Mouse (Mus musculus): Measurements from ENCODE around the gene Atrip. TPM values are rescaled to one million over a fixed set of nuclear protein-coding genes. Genes with fewer than 3 reads are reported as not detected.

Gene Atrip
- polyA plus RNA-seq, 1 experiment from 2014 or later, result 27.3 TPM

GRCm38 (mm10) chr9:109027521-109027920 is 46.4 kb downstream of the Atrip start:
- no peak for DNase-seq (ENCODE audit: low spot score)

GRCm38 (mm10) chr9:109022866-109023685 is 50.8 kb downstream of the Atrip start:
- H3K27me3 ChIP-seq (replicated peaks; ENCODE audit: control insufficient read depth, insufficient read depth, low read length), result no peaks in the 10 kb centered on the region
- no peak overlapping the region for H3K4me2 ChIP-seq (ENCODE audit: low read length)
- WGBS, result 92% methylated on average over 17 of the region's 17 CpGs
- no peak overlapping the region for H3K4me3 ChIP-seq (ENCODE audit: low read depth, low read length)
- DNase-seq (ENCODE audit: low spot score) (no peak), ATAC-seq (no peak)
- H3K36me3 ChIP-seq (ENCODE audit: control insufficient read depth, insufficient read depth, low read length), result peaks cover 16% of the 10 kb centered on the region; the same call in 1 of the 2 replicates
- H3K9me3 ChIP-seq (replicated peaks; ENCODE audit: control insufficient read depth, low read length), result no peaks in the 10 kb centered on the region
- no peak overlapping the region for H3K27ac ChIP-seq (ENCODE audit: low read depth, low read length)
- no peaks in the 10 kb centered on the region for H3K4me1 ChIP-seq (ENCODE audit: control insufficient read depth, insufficient read depth, low read length)
- no peak overlapping the region for H3K9ac ChIP-seq (ENCODE audit: low read length)

More at GRCm38 (mm10) chr9:109027521-109027920, 46.4 kb downstream of the Atrip start:
- ATAC-seq, result no peak
- WGBS, result 84% methylated on average over 8 of the region's 8 CpGs
- no peaks in the 10 kb centered on the region for H3K9me3 ChIP-seq (replicated peaks; ENCODE audit: control insufficient read depth, low read length)
- no peak overlapping the region for H3K27ac ChIP-seq (ENCODE audit: low read depth, low read length)
- no peaks in the 10 kb centered on the region for H3K4me1 ChIP-seq (ENCODE audit: control insufficient read depth, insufficient read depth, low read length)
- H3K4me3 ChIP-seq (ENCODE audit: low read depth, low read length), result no peak overlapping the region
- no peak overlapping the region for H3K9ac ChIP-seq (ENCODE audit: low read length)
- H3K27me3 ChIP-seq (replicated peaks; ENCODE audit: control insufficient read depth, insufficient read depth, low read length), result no peaks in the 10 kb centered on the region
- H3K4me2 ChIP-seq (ENCODE audit: low read length), result no peak overlapping the region
- peaks cover 16% of the 10 kb centered on the region; the same call in 1 of the 2 replicates for H3K36me3 ChIP-seq (ENCODE audit: control insufficient read depth, insufficient read depth, low read length)

GRCm38 (mm10) chr9:109021428-109021827 is 52.5 kb downstream of the Atrip start:
- no peak overlapping the region for H3K27ac ChIP-seq (ENCODE audit: low read depth, low read length)
- WGBS, result 89% methylated on average over 4 of the region's 4 CpGs
- no peaks in the 10 kb centered on the region for H3K9me3 ChIP-seq (replicated peaks; ENCODE audit: control insufficient read depth, low read length)

GRCm38 (mm10) chr9:109016973-109017604 is 56.8 kb downstream of the Atrip start:
- Histone ChIP-seq H3K27ac (ENCODE audit: low read depth, low read length) (no peak overlapping the region), H3K4me2 (ENCODE audit: low read length) (no peak overlapping the region), H3K36me3 (ENCODE audit: control insufficient read depth, insufficient read depth, low read length) (no peaks in the 10 kb centered on the region), H3K4me3 (ENCODE audit: low read depth, low read length) (no peak overlapping the region), H3K9ac (ENCODE audit: low read length) (no peak overlapping the region), H3K4me1 (ENCODE audit: control insufficient read depth, insufficient read depth, low read length) (no peaks in the 10 kb centered on the region), H3K27me3 (replicated peaks; ENCODE audit: control insufficient read depth, insufficient read depth, low read length) (no peaks in the 10 kb centered on the region), H3K9me3 (replicated peaks; ENCODE audit: control insufficient read depth, low read length) (no peaks in the 10 kb centered on the region)
- no peak for ATAC-seq
- no peak for DNase-seq (ENCODE audit: low spot score)
- WGBS, result 78% methylated on average over 11 of the region's 11 CpGs

More at GRCm38 (mm10) chr9:109021428-109021827, 52.5 kb downstream of the Atrip start:
- peaks cover 12% of the 10 kb centered on the region; the same call in 1 of the 2 replicates for H3K36me3 ChIP-seq (ENCODE audit: control insufficient read depth, insufficient read depth, low read length)
- no peak for ATAC-seq
- H3K4me3 ChIP-seq (ENCODE audit: low read depth, low read length), result no peak overlapping the region
- no peaks in the 10 kb centered on the region for H3K27me3 ChIP-seq (replicated peaks; ENCODE audit: control insufficient read depth, insufficient read depth, low read length)
- no peak for DNase-seq (ENCODE audit: low spot score)
- no peaks in the 10 kb centered on the region for H3K4me1 ChIP-seq (ENCODE audit: control insufficient read depth, insufficient read depth, low read length)
- no peak overlapping the region for H3K9ac ChIP-seq (ENCODE audit: low read length)
- no peak overlapping the region for H3K4me2 ChIP-seq (ENCODE audit: low read length)

- Histone ChIP-seq H3K36me3 (ENCODE audit: control insufficient read depth, insufficient read depth, low read length) (0 out of 2 replicates have a peak, but pooled peaks cover 4% of the 10 kb centered on the region), H3K27me3 (replicated peaks; ENCODE audit: control insufficient read depth, insufficient read depth, low read length) (no peaks in the 10 kb centered on the region), H3K4me1 (ENCODE audit: control insufficient read depth, insufficient read depth, low read length) (no peaks in the 10 kb centered on the region), H3K4me3 (ENCODE audit: low read depth, low read length) (no peak overlapping the region), H3K4me2 (ENCODE audit: low read length) (no peak overlapping the region), H3K27ac (ENCODE audit: low read depth, low read length) (no peak overlapping the region), H3K9ac (ENCODE audit: low read length) (no peak overlapping the region), H3K9me3 (replicated peaks; ENCODE audit: control insufficient read depth, low read length) (no peaks in the 10 kb centered on the region)
- WGBS, result 81% methylated on average over 8 of the region's 8 CpGs
- no peak for ATAC-seq
- no peak for DNase-seq (ENCODE audit: low spot score)
Observed at GRCm38 (mm10) chr9:109015397-109015796, 58.5 kb downstream of the Atrip start.

- DNase-seq (ENCODE audit: low spot score) (no peak), ATAC-seq (no peak)
- WGBS, result 88% methylated on average over 14 of the region's 14 CpGs
- H3K4me1 ChIP-seq (ENCODE audit: control insufficient read depth, insufficient read depth, low read length), result no peaks in the 10 kb centered on the region
- no peak overlapping the region for H3K9ac ChIP-seq (ENCODE audit: low read length)
- no peak overlapping the region for H3K4me2 ChIP-seq (ENCODE audit: low read length)
- H3K27me3 ChIP-seq (replicated peaks; ENCODE audit: control insufficient read depth, insufficient read depth, low read length), result no peaks in the 10 kb centered on the region
- no peak overlapping the region for H3K4me3 ChIP-seq (ENCODE audit: low read depth, low read length)
- no peak overlapping the region for H3K27ac ChIP-seq (ENCODE audit: low read depth, low read length)
- H3K36me3 ChIP-seq (ENCODE audit: control insufficient read depth, insufficient read depth, low read length), result 0 out of 2 replicates have a peak, but pooled peaks cover 10% of the 10 kb centered on the region
- H3K9me3 ChIP-seq (replicated peaks; ENCODE audit: control insufficient read depth, low read length), result no peaks in the 10 kb centered on the region
Observed at GRCm38 (mm10) chr9:109010316-109010690, 63.6 kb downstream of the Atrip start.

- Histone ChIP-seq H3K27me3 (replicated peaks; ENCODE audit: control insufficient read depth, insufficient read depth, low read length) (no peaks in the 10 kb centered on the region), H3K27ac (ENCODE audit: low read depth, low read length) (no peak overlapping the region), H3K4me1 (ENCODE audit: control insufficient read depth, insufficient read depth, low read length) (no peaks in the 10 kb centered on the region), H3K4me2 (ENCODE audit: low read length) (no peak overlapping the region), H3K36me3 (ENCODE audit: control insufficient read depth, insufficient read depth, low read length) (0 out of 2 replicates have a peak, but pooled peaks cover 10% of the 10 kb centered on the region), H3K9ac (ENCODE audit: low read length) (no peak overlapping the region), H3K4me3 (ENCODE audit: low read depth, low read length) (no peak overlapping the region), H3K9me3 (replicated peaks; ENCODE audit: control insufficient read depth, low read length) (no peaks in the 10 kb centered on the region)
- 67% methylated on average over 17 of the region's 17 CpGs for WGBS
- ATAC-seq (no peak), DNase-seq (ENCODE audit: low spot score) (no peak)
Observed at GRCm38 (mm10) chr9:109009636-109010315, 64.1 kb downstream of the Atrip start.

- Histone ChIP-seq H3K4me2 (ENCODE audit: low read length) (no peak overlapping the region), H3K4me3 (ENCODE audit: low read depth, low read length) (no peak overlapping the region), H3K36me3 (ENCODE audit: control insufficient read depth, insufficient read depth, low read length) (0 out of 2 replicates have a peak, but pooled peaks cover 10% of the 10 kb centered on the region), H3K27me3 (replicated peaks; ENCODE audit: control insufficient read depth, insufficient read depth, low read length) (no peaks in the 10 kb centered on the region), H3K9ac (ENCODE audit: low read length) (no peak overlapping the region), H3K9me3 (replicated peaks; ENCODE audit: control insufficient read depth, low read length) (no peaks in the 10 kb centered on the region), H3K27ac (ENCODE audit: low read depth, low read length) (no peak overlapping the region), H3K4me1 (ENCODE audit: control insufficient read depth, insufficient read depth, low read length) (no peaks in the 10 kb centered on the region)
- ATAC-seq (no peak), DNase-seq (ENCODE audit: low spot score) (no peak)
- 74% methylated on average over 10 of the region's 10 CpGs for WGBS
Observed at GRCm38 (mm10) chr9:109008994-109009635, 64.8 kb downstream of the Atrip start.
